Mouse (Mus musculus) embryonic fibroblast, embryonic 13.5 days (primary cell): Measurements from ENCODE around the gene Zfp541.

Source experiments
- CTCF ChIP-seq: IDR thresholded peaks from 2 replicates; pipeline ENCODE4 v1.5.1; 2011; ENCODE audit warnings: mild to moderate bottlenecking, control low read depth, low read length, moderate library complexity, borderline replicate concordance; ENCODE audit not compliant: insufficient read depth
- POLR2A ChIP-seq: IDR thresholded peaks from 2 replicates; pipeline ENCODE4 v1.6.1; 2011; ENCODE audit warnings: low read depth, mild to moderate bottlenecking, control low read depth, low read length, moderate library complexity

DNA sequence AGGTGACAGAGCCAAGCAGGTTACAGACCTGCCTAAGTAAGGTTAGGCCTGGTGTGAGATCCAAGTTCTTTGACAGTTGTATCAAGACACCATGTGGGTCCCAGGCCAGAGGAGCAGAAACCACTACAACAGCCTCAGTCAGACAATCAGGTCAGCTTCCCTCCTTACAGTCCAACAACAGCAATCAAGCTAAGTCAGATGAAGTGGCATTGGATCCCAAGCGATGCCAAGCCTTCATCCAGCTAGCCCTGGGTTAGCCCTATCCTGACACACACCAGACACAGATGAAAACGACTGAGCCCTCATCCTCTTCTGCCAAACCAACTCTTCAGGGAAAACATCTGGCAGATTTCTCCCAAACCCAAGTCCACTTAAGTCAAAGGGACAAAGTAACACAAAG is 16.1 kb upstream of the Zfp541 start:
- TF ChIP-seq CTCF (no peak), POLR2A (no peak)
